Mouse (Mus musculus) lung, postnatal 0 days (tissue): ENCODE data around the gene Hs6st2.

Source experiments
- CTCF ChIP-seq: IDR thresholded peaks from 2 replicates; pipeline ENCODE4 v1.5.1; 2016; ENCODE audit warnings: antibody characterized with exemption, mild to moderate bottlenecking
- EP300 ChIP-seq: IDR thresholded peaks from 2 replicates; pipeline ENCODE4 v1.6.1; 2016; ENCODE audit warnings: antibody characterized with exemption, mild to moderate bottlenecking, control low read depth

- no peak for TF ChIP-seq EP300
- TF ChIP-seq CTCF, result no peak
Measured at GRCm38 (mm10) chrX:51684336-51685056, 2.8 kb upstream of the Hs6st2 start.
